Mouse (Mus musculus) cerebellum, adult 2 months (tissue): Measurements from ENCODE around the gene Serpina3a.
"Not testable (repeated sequence)": the region's sequence is repeated elsewhere in the genome, so short reads cannot be mapped to it uniquely, and the experiment has no call there.

ENCODE experiments used
- CTCF ChIP-seq: fragments of 200-500 bp; IDR thresholded peaks from 2 replicates; pipeline ENCODE4 v1.5.1; 2011; ENCODE audit warnings: low read depth, mild to moderate bottlenecking, control low read depth, low read length, moderate library complexity, borderline replicate concordance; ENCODE audit not compliant: insufficient read depth
- POLR2A ChIP-seq: fragments of 200-500 bp; IDR thresholded peaks from 2 replicates; pipeline ENCODE4 v1.6.1; 2011; ENCODE audit warnings: low read length, control low read depth, borderline replicate concordance; ENCODE audit not compliant: insufficient read depth

- TF ChIP-seq CTCF, POLR2A: not testable (repeated sequence)
Observed at GRCm38 (mm10) chr12:104112333-104112732, at the start of gene Serpina3a.
